Mouse (Mus musculus) brain, embryonic 14.5 days (tissue): ENCODE results near the gene Mcpt4. TPM values are rescaled to one million over a fixed set of nuclear protein-coding genes. Genes with fewer than 3 reads are reported as not detected.
"Not testable (repeated sequence)": the region's sequence is repeated elsewhere in the genome, so short reads cannot be mapped to it uniquely, and the experiment has no call there.

ENCODE experiments used
- DNase-seq: peaks from one replicate; pipeline ENCODE4 v3.0.0-alpha.2; 2011; ENCODE audit warnings: low read depth
- CTCF ChIP-seq: fragments of 200-500 bp; IDR thresholded peaks from 2 replicates; pipeline ENCODE4 v1.5.1; 2012; ENCODE audit warnings: inconsistent platforms, mild to moderate bottlenecking, moderate library complexity, borderline replicate concordance; ENCODE audit not compliant: insufficient read depth, insufficient read length; ENCODE audit errors: extremely low read depth
- POLR2A ChIP-seq: fragments of 200-500 bp; IDR thresholded peaks from 2 replicates; pipeline ENCODE4 v1.6.1; 2012; ENCODE audit warnings: mild to moderate bottlenecking, inconsistent platforms, borderline replicate concordance; ENCODE audit not compliant: poor library complexity, insufficient read depth, insufficient read length, severe bottlenecking; ENCODE audit errors: extremely low read depth
- polyA plus RNA-seq: library from polyadenylated mRNA; depleted of rRNA; stranded (reverse); fragments of >200 nt; gene quantifications from 2 replicates; pipeline ENCODE4 v1.2.3, GENCODE M21; 2012; rRNA removed

The Mcpt4 gene
- 0.18 and 0.22 TPM in 2 replicates for polyA plus RNA-seq

DNA sequence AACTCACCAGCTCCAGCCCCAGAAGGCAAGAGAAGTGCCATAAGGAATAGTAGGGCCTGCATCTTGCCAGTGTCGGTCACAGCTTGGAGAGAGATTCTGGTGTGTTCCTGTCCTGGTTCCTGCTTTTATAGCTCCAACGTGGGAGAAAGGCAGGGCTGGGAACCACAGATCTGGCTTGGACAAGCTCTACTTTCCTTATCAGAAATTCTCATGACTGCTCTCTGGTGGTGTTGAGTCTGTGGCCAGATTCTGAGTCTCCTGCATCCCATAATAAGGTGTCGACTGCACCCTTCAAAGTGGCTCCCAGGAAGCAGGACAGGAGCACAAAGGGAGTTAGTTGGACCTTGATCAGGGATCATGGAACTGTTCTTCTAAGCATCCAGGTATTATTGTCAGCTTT, at the start of gene Mcpt4:
TSS of gene Mcpt4 (minus strand) at position 101 of the 400 bp plus-strand sequence.
- DNase-seq, result not testable (repeated sequence)

DNA sequence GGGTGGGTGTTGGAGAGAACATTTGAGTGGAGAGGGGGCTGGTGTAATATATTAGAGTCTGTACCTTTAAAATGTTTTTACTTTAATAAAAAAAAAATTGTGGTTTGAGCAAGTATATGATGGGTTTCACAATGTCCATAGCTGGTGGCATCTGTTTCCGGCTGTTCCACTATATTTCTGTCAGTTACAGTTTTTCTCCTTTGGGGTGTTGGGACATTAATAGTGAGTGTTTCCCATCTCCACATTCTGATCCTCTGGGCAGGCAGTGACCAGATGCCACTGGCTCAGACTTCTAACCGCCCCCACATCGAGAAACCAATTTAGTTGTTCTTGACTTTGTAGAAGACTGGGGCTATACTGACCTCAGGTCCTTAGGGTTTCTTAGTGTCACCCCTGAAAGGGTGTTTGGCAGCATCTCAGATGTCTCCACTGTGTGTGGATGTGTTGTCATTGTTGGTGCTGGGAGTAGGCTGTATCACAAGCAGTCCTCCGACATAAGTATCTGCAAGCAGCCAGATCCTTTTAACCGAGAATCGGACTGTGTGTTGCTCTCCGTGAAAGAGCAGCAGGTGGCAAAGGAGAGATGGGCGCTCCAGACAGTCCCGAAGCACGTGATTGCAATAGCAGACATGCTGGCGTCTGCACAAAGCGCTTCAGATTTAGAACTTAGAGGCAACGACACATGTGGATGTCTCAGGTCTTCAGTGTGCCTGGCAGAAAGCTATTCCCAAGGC, 43.5 kb upstream of the Mcpt4 start:
- DNase-seq, result no peak
- TF ChIP-seq POLR2A (no peak), CTCF (no peak)

DNA sequence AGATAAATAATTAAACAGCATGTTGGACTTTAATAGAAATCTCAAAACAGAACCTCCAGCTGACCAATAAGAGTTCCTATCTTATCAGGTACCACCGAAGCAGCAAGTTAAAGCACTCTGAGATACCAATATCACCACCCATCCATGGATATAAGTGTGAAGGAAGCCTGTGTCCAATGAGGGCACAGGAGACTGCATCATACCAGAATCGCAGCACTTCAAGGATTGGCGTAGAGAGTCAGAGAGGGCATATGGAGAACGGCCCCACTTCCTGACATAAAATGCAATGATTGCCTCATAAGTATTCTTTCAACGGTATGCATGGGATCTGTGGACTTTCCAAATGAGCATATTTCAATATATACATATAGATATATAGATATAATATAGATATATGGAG, 42.9 kb upstream of the Mcpt4 start:
- no peak for DNase-seq

DNA sequence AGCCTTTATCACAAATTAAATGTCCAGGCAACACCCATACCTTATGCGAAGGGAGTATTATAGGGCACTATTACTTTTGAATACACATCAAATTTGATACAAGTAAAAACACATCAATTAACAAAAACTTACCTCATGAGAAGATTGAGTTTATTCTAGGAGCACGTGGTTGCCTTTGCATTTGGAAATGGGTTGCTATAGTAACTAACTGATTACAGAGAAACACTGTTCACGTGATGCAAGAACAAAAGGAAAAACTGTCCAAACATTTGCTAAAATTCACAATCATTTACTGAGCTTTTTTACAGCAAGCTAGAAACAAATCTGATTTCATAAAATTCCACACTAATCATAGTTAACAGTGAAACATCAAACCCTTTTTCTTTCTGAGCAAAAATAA, 41.3 kb upstream of the Mcpt4 start:
- TF ChIP-seq CTCF, result no peak
- TF ChIP-seq POLR2A, result no peak

More for the DNA sequence above, 42.9 kb upstream of the Mcpt4 start:
- no peak for TF ChIP-seq POLR2A
- no peak for TF ChIP-seq CTCF

DNA sequence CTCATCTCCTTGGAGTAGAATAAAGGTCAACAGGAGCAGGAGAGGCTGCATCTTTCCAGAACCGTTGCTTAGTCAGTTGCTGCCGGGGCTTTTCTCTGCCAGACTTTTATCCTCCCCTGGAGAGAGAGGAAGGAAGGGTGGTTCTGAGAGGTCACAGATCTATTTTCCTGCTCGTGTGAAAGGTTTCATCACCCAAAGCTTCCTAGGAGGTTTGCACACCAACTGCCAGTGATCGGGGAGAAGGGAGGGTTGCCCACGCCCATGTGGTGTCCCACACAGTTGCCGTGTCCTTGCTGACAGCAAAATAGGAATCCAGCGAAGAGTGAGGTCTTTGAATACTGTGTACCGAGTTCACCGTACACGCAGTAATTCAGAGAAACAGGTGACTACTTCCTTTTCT, 40.3 kb upstream of the Mcpt4 start, which contains the start of gene Ctsg:
TSS of gene Ctsg (minus strand) at position 189 of the 400 bp plus-strand sequence.
- TF ChIP-seq CTCF (no peak), POLR2A (no peak)
- DNase-seq, result no peak

More for the DNA sequence above, 41.3 kb upstream of the Mcpt4 start:
- peak; percentile 45 for DNase-seq

DNA sequence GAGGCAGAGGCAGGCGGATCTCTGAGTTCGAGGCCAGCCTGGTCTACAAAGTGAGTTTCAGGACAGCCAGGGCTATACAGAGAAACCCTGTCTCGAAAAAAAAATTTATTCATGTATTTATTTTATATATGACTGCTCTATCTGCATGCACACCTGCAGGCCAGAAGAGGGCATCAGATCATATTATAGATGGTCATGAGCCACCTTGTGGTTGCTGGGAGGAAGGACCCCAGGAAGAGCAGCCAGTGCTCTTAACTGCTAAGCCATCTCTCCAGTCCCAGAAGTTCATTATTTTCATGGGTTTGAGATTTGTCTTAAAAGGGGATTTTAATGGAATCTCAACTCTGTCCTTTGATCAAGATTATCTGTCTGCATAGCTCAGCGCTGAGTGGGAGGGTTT, 36.8 kb upstream of the Mcpt4 start:
- TF ChIP-seq CTCF (peak; percentile 37; the same call in 1 of the 2 replicates), POLR2A (no peak)
- DNase-seq, result peak; percentile 7

DNA sequence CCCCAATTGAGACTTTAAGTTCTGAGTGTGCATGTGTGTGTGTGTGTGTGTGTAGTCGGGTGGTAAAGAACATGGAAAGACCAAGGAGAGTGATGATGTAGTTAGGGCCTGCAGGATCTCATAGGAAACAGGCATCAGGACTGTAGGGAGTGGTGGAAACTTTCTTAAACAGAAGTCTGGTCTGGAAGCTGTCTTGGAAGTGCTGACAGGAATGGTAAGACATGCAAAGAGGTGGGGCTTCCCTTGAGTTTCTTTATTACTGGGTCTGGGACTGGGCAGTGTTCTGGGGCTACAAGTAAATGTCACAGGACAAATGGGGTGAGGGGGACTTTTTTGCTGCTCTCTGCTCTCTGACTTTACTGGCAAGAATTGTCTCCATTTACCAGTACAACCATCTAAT, 35.5 kb upstream of the Mcpt4 start:
- DNase-seq, result no peak
- TF ChIP-seq CTCF (no peak), POLR2A (no peak)

DNA sequence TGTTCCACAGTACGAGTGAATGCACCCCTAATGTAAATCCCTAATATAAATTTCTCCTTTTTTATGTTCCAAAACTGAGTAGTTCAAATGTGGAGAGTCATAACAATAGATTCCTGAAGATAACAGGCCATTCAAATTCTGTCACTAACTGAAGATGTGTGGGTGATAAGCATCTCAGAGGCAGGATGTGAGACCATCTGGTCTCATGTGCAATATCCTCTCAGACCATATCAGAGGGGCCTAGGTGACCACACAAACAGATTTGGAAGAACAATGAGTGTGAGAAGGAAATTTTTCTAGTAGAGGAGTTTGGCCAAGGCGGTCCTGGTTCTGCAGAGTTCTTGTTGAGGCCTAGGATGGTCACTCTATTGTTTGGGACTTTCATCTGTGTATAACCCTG, 31.2 kb upstream of the Mcpt4 start:
- TF ChIP-seq POLR2A, result no peak
- DNase-seq, result no peak

DNA sequence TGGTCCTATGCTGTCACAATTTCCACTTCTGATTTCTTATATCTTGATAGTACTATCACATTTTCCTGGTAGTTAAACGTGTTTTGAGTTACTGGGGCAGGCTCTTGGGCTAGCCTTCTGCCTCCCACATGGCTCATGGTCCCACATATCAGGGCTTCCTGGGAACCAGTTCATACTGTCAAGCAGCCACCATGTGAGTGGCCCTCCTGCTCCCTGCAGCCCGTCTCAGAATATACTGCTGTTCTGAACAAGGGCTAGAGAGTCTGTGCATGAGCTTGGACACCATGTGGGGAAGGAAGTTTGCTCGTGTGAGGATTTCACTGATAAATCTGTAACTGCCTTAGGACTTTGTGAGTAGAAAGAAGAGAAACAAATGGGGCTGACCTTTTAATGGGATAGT, 24.6 kb upstream of the Mcpt4 start:
- no peak for DNase-seq
- TF ChIP-seq POLR2A (no peak), CTCF (no peak)

DNA sequence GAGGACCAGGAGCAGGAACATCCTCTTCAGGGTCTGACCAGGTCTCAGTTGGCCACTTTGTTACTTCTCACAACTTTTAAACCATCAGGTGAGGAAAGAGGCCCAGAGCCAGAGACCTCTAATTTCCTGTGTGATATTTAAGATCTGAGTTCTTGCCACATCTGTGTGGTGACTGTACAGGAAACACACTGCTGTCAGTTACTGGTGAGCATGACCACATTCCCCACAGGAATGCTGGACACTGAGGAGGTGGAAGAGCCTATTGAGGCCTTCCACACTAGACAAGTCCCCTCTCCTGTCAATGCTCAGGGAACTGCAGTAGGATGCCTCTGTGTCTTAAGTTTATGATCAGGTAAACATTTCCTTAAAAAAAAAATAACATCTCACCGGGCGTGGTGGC, 23.1 kb upstream of the Mcpt4 start, which contains the start of gene Mcpt8:
TSS of gene Mcpt8 (minus strand) at position 107 of the 400 bp plus-strand sequence.
- TF ChIP-seq POLR2A, result no peak
- no peak for TF ChIP-seq CTCF
- no peak for DNase-seq

DNA sequence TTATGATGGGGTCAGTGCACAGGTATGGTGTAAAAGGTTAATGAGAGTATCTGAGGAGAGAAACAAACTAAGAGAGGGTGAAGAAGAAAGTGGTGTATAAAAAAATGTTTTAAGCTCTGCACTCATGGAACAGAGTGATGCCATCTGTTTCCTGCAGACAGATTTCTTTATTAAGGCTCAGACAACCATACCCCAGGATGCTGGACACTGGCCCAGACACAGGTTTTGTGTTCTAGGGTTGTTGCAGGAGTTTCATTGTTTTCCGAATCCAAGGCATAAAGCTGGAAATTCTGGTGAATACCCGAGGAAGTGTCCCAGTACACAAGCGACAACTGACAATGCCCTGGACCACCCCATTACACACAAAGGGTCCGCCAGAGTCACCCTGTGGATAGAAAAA, 19.9 kb upstream of the Mcpt4 start:
- no peak for TF ChIP-seq CTCF
- no peak for TF ChIP-seq POLR2A
- peak; percentile 40 for DNase-seq

DNA sequence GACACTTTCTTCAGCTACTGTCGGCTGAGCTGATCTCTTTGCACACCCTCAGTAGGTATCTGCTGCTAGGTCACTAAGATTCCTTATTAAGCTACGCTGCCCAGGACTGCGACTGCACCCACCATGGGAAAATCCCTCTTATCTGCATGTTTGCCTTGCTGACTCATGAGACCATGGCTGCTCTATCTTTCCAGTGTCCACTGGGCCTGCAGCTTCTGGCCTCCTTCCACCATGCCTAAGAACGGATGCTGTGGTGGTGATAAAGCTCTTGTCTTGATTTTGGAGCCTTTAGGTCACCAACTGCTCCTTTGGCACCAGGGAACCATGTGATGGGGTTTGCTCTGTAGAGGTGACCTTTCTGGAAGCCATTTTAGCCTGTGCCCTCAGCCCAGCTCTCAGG, 4.4 kb downstream of the Mcpt4 start:
- TF ChIP-seq CTCF (no peak), POLR2A (no peak)
- DNase-seq, result no peak

DNA sequence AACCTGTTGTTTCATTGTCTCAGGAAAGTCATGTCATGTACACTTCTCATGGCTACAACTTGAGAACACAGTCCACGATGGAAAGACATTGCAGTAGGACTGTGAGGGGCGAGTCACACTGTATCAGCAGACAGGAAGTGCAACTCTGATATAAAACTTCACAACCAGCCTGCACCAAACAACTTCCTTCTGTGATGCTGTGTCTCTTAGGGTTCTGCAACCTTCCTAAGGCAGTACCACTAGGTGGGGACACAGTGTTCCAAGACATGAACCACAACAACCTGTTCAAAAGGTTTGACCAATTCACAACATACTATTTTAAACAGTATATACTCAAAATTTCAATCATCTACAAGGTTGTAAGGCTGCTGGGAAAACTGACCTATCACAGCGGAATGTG, 6.7 kb downstream of the Mcpt4 start:
- TF ChIP-seq POLR2A (no peak), CTCF (no peak)
- DNase-seq, result no peak

DNA sequence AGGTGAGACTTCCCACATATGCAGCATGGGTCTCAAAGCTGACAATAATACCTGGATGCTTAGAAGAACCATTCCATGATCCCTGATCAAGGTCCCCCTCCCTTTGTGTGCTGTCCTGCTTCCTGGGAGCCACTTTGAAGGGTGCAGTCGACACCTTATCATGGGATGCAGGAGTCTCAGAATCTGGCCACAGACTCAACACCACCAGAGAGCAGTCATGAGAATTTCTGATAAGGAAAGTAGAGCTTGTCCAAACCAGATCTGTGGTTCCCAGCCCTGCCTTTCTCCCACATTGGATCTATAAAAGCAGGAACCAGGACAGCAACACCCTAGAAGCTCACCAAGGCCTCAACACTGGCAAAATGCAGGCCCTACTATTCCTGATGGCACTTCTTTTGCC, 20.3 kb downstream of the Mcpt4 start, which contains the start of gene Mcpt2:
TSS of gene Mcpt2 (plus strand) at position 250 of the 400 bp plus-strand sequence.
- DNase-seq, result not testable (repeated sequence)
